Mouse (Mus musculus) liver, adult 2 months (tissue): ENCODE results near the gene Qars.

Source experiments
- CTCF ChIP-seq: fragments of 200-500 bp; IDR thresholded peaks from 2 replicates; pipeline ENCODE4 v1.5.1; 2011; ENCODE audit warnings: low read depth, low read length, control low read depth
- POLR2A ChIP-seq: fragments of 200-500 bp; IDR thresholded peaks from 2 replicates; pipeline ENCODE4 v1.6.1; 2011; ENCODE audit warnings: low read length, control low read depth; ENCODE audit not compliant: insufficient read depth; ENCODE audit errors: extremely low read depth

DNA sequence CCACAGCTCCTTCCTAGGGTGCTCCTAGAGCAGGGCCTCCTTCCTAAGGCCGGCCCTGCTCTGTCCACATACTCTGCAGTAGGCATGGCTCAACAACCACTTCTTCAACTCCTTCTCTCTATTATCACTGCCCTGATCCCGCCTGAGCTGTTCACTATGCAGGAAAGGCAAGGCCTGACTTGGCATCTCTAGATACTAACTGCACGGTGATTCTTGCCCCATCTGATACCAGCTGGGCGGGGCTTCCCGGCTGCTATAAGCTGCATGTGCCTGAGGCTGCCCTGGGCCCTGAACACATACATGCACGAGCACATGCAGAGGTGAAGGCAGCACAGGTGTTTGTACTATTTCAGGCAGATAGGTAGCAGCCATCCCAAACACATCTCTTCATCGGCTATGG is 56.6 kb downstream of the Qars start:
- TF ChIP-seq CTCF (no peak), POLR2A (no peak)
